Mouse (Mus musculus): ENCODE data around the gene Nfkbid. TPM values are rescaled to one million over a fixed set of nuclear protein-coding genes. Genes with fewer than 3 reads are reported as not detected.
A peak's percentile ranks its signal among the peaks of the same experiment; 100 is the strongest.

Nfkbid gene
- polyA plus RNA-seq, 1 experiment from 2014 or later, result 1.6 TPM

GRCm38 (mm10) chr7:30444154-30444970 is 22.8 kb downstream of the Nfkbid start:
- H3K4me2 ChIP-seq (ENCODE audit: low read depth, low read length), result peak overlapping the region; percentile 82
- H3K9me3 ChIP-seq (replicated peaks; ENCODE audit: control insufficient read depth, low read length), result no peaks in the 10 kb centered on the region
- DNase-seq (ENCODE audit: low spot score) (peak; percentile 59), ATAC-seq (replicated peaks; ENCODE audit: insufficient number of reproducible peaks, low FRiP score, low TSS enrichment, low read depth) (peak; percentile 53)
- WGBS, result under 1% methylated on average over 38 of the region's 38 CpGs
- H3K27me3 ChIP-seq (ENCODE audit: control insufficient read depth, insufficient read depth, low read length), result peaks cover 17% of the 10 kb centered on the region; the same call in 1 of the 2 replicates
- H3K4me3 ChIP-seq (ENCODE audit: low read depth, low read length), result peak overlapping the region; percentile 67
- no peaks in the 10 kb centered on the region; the same call in 1 of the 2 replicates for H3K36me3 ChIP-seq (replicated peaks; ENCODE audit: control insufficient read depth, insufficient read depth, low read depth, low read length)
- peak overlapping the region; percentile 69 for H3K9ac ChIP-seq (replicated peaks; ENCODE audit: low read length)
- peak overlapping the region; percentile 41; the same call in 1 of the 2 replicates for H3K27ac ChIP-seq (replicated peaks; ENCODE audit: low read depth, low read length)
- H3K4me1 ChIP-seq (ENCODE audit: control insufficient read depth, insufficient read depth, low read length), result peaks cover 4% of the 10 kb centered on the region

GRCm38 (mm10) chr7:30444971-30445751 is 23.6 kb downstream of the Nfkbid start, which contains the start of gene Aplp1:
Gene Aplp1 (minus strand): TSS chr7:30445535.
- no peaks in the 10 kb centered on the region; the same call in 1 of the 2 replicates for H3K36me3 ChIP-seq (replicated peaks; ENCODE audit: control insufficient read depth, insufficient read depth, low read depth, low read length)
- H3K9me3 ChIP-seq (replicated peaks; ENCODE audit: control insufficient read depth, low read length), result no peaks in the 10 kb centered on the region
- peak within 1 kb of the TSS; percentile 41 for H3K27ac ChIP-seq (replicated peaks; ENCODE audit: low read depth, low read length)
- H3K27me3 ChIP-seq (ENCODE audit: control insufficient read depth, insufficient read depth, low read length), result peaks cover 17% of the 10 kb centered on the region; the same call in 1 of the 2 replicates
- peak within 1 kb of the TSS; percentile 69 for H3K9ac ChIP-seq (replicated peaks; ENCODE audit: low read length)
- H3K4me1 ChIP-seq (ENCODE audit: control insufficient read depth, insufficient read depth, low read length), result peaks cover 4% of the 10 kb centered on the region
- H3K4me2 ChIP-seq (ENCODE audit: low read depth, low read length), result peak within 1 kb of the TSS; percentile 82
- ATAC-seq (replicated peaks; ENCODE audit: insufficient number of reproducible peaks, low FRiP score, low TSS enrichment, low read depth) (peak; percentile 54), DNase-seq (ENCODE audit: low spot score) (peak; percentile 75)
- peak within 1 kb of the TSS; percentile 67 for H3K4me3 ChIP-seq (ENCODE audit: low read depth, low read length)
- WGBS, result 0% methylated on average over 60 of the region's 72 CpGs

GRCm38 (mm10) chr7:30450241-30450640 is 28.7 kb downstream of the Nfkbid start:
- Histone ChIP-seq H3K27me3 (ENCODE audit: control insufficient read depth, insufficient read depth, low read length) (peaks cover 32% of the 10 kb centered on the region), H3K9ac (replicated peaks; ENCODE audit: low read length) (no peak overlapping the region), H3K27ac (replicated peaks; ENCODE audit: low read depth, low read length) (no peak overlapping the region), H3K4me1 (ENCODE audit: control insufficient read depth, insufficient read depth, low read length) (no peaks in the 10 kb centered on the region), H3K9me3 (replicated peaks; ENCODE audit: control insufficient read depth, low read length) (no peaks in the 10 kb centered on the region), H3K4me3 (ENCODE audit: low read depth, low read length) (no peak overlapping the region), H3K4me2 (ENCODE audit: low read depth, low read length) (no peak overlapping the region), H3K36me3 (replicated peaks; ENCODE audit: control insufficient read depth, insufficient read depth, low read depth, low read length) (no peaks in the 10 kb centered on the region)
- WGBS, result 70% methylated on average over 7 of the region's 7 CpGs
- no peak for DNase-seq (ENCODE audit: low spot score)
- ATAC-seq (replicated peaks; ENCODE audit: insufficient number of reproducible peaks, low FRiP score, low TSS enrichment, low read depth), result no peak

- no peaks in the 10 kb centered on the region for H3K9me3 ChIP-seq (replicated peaks; ENCODE audit: control insufficient read depth, low read length)
- no peak overlapping the region for H3K4me2 ChIP-seq (ENCODE audit: low read depth, low read length)
- H3K36me3 ChIP-seq (replicated peaks; ENCODE audit: control insufficient read depth, insufficient read depth, low read depth, low read length), result no peaks in the 10 kb centered on the region
- H3K4me3 ChIP-seq (ENCODE audit: low read depth, low read length), result no peak overlapping the region
- ATAC-seq (replicated peaks; ENCODE audit: insufficient number of reproducible peaks, low FRiP score, low TSS enrichment, low read depth) (no peak), DNase-seq (ENCODE audit: low spot score) (no peak)
- peaks cover 59% of the 10 kb centered on the region for H3K27me3 ChIP-seq (ENCODE audit: control insufficient read depth, insufficient read depth, low read length)
- no peaks in the 10 kb centered on the region; the same call in 1 of the 2 replicates for H3K4me1 ChIP-seq (ENCODE audit: control insufficient read depth, insufficient read depth, low read length)
- H3K9ac ChIP-seq (replicated peaks; ENCODE audit: low read length), result no peak overlapping the region
- WGBS, result 12% methylated on average over 25 of the region's 25 CpGs
- no peak overlapping the region for H3K27ac ChIP-seq (replicated peaks; ENCODE audit: low read depth, low read length)
These were observed 31.8 kb downstream of the Nfkbid start for GRCm38 (mm10) chr7:30453327-30453726.

- under 1% methylated on average over 25 of the region's 25 CpGs for WGBS
- Histone ChIP-seq H3K4me3 (ENCODE audit: low read depth, low read length) (no peak overlapping the region; the same call in 1 of the 2 replicates), H3K36me3 (replicated peaks; ENCODE audit: control insufficient read depth, insufficient read depth, low read depth, low read length) (no peaks in the 10 kb centered on the region), H3K27ac (replicated peaks; ENCODE audit: low read depth, low read length) (no peak overlapping the region), H3K4me2 (ENCODE audit: low read depth, low read length) (no peak overlapping the region), H3K4me1 (ENCODE audit: control insufficient read depth, insufficient read depth, low read length) (no peaks in the 10 kb centered on the region; the same call in 1 of the 2 replicates), H3K27me3 (ENCODE audit: control insufficient read depth, insufficient read depth, low read length) (peaks cover 61% of the 10 kb centered on the region), H3K9ac (replicated peaks; ENCODE audit: low read length) (no peak overlapping the region), H3K9me3 (replicated peaks; ENCODE audit: control insufficient read depth, low read length) (no peaks in the 10 kb centered on the region)
- DNase-seq (ENCODE audit: low spot score) (no peak), ATAC-seq (replicated peaks; ENCODE audit: insufficient number of reproducible peaks, low FRiP score, low TSS enrichment, low read depth) (no peak)
These were observed 32.2 kb downstream of the Nfkbid start for GRCm38 (mm10) chr7:30453766-30454165.

- H3K27me3 ChIP-seq (ENCODE audit: control insufficient read depth, insufficient read depth, low read length), result peaks cover 66% of the 10 kb centered on the region
- H3K4me3 ChIP-seq (ENCODE audit: low read depth, low read length), result no peak overlapping the region; the same call in 1 of the 2 replicates
- H3K36me3 ChIP-seq (replicated peaks; ENCODE audit: control insufficient read depth, insufficient read depth, low read depth, low read length), result no peaks in the 10 kb centered on the region
- no peaks in the 10 kb centered on the region for H3K9me3 ChIP-seq (replicated peaks; ENCODE audit: control insufficient read depth, low read length)
- 4% methylated on average over 6 of the region's 6 CpGs for WGBS
- DNase-seq (ENCODE audit: low spot score) (no peak), ATAC-seq (replicated peaks; ENCODE audit: insufficient number of reproducible peaks, low FRiP score, low TSS enrichment, low read depth) (no peak)
- no peak overlapping the region for H3K9ac ChIP-seq (replicated peaks; ENCODE audit: low read length)
- no peak overlapping the region for H3K27ac ChIP-seq (replicated peaks; ENCODE audit: low read depth, low read length)
- no peak overlapping the region for H3K4me2 ChIP-seq (ENCODE audit: low read depth, low read length)
- no peaks in the 10 kb centered on the region; the same call in 1 of the 2 replicates for H3K4me1 ChIP-seq (ENCODE audit: control insufficient read depth, insufficient read depth, low read length)
These were observed 32.7 kb downstream of the Nfkbid start for GRCm38 (mm10) chr7:30454259-30454658.

- no peak overlapping the region for H3K9ac ChIP-seq (replicated peaks; ENCODE audit: low read length)
- H3K4me2 ChIP-seq (ENCODE audit: low read depth, low read length), result no peak overlapping the region
- no peaks in the 10 kb centered on the region for H3K36me3 ChIP-seq (replicated peaks; ENCODE audit: control insufficient read depth, insufficient read depth, low read depth, low read length)
- DNase-seq (ENCODE audit: low spot score) (no peak), ATAC-seq (replicated peaks; ENCODE audit: insufficient number of reproducible peaks, low FRiP score, low TSS enrichment, low read depth) (no peak)
- WGBS, result 3% methylated on average over 9 of the region's 9 CpGs
- H3K4me1 ChIP-seq (ENCODE audit: control insufficient read depth, insufficient read depth, low read length), result no peaks in the 10 kb centered on the region; the same call in 1 of the 2 replicates
- peaks cover 86% of the 10 kb centered on the region for H3K27me3 ChIP-seq (ENCODE audit: control insufficient read depth, insufficient read depth, low read length)
- H3K4me3 ChIP-seq (ENCODE audit: low read depth, low read length), result no peak overlapping the region
- H3K27ac ChIP-seq (replicated peaks; ENCODE audit: low read depth, low read length), result no peak overlapping the region
- no peaks in the 10 kb centered on the region for H3K9me3 ChIP-seq (replicated peaks; ENCODE audit: control insufficient read depth, low read length)
These were observed 35.0 kb downstream of the Nfkbid start for GRCm38 (mm10) chr7:30456487-30456886.

All from embryonic facial prominence, embryonic 11.5 days (tissue).